8 mouse cellular contexts compared by ENCODE assay signal in the genomic region with DNA sequence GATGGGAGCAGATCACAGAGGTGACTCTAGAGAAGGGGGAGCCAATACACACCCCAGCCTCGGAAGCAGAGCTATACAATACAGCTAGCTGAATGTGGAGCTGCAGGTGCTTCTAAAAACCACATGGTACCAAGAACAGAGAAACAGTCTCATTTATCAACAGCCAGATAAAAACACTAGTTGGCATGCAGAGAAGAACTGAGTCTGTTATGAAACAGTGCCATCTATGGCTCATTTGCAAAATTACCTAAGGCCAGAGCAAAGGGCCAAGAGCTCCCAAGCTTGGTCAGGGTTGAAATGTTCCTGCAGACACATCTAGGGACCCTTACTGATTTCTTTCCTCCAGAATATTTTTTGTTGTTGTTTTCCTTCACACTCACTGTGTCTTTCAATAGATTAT.
DNase-seq lines count a peak whose midpoint lies in the region; ATAC-seq and TF ChIP-seq lines count a peak whose summit lies in the region.

No protein-coding gene starts in this region.

- TF ChIP-seq CTCF in kidney, adult 2 months (conservative IDR thresholded peaks at IDR 0.05; ENCODE audit: insufficient read depth, insufficient read length, low read depth, low read length), result peak; percentile 53
- peak in 2 of 3 experiments; percentile 42 to 80; a peak in 4 of 6 replicates for TF ChIP-seq CTCF in MEL (IDR thresholded peaks at IDR 0.05 in 2 of 3, conservative IDR thresholded peaks at IDR 0.05 in 1 of 3; ENCODE audit: control insufficient read depth in 1 of 3, insufficient read depth in 1 of 3, low read depth in 2 of 3, low read length in 3 of 3, poor library complexity in 1 of 3, severe bottlenecking in 1 of 3)
- peak; percentile 77 for TF ChIP-seq CTCF in heart, postnatal 0 days (IDR thresholded peaks at IDR 0.05; ENCODE audit: low read depth)
- TF ChIP-seq CTCF in liver, postnatal 0 days (IDR thresholded peaks at IDR 0.05; ENCODE audit: low read depth), result peak; percentile 76

- H3K27ac ChIP-seq in kidney, adult 2 months (ENCODE audit: insufficient read depth, low read depth, low read length), result no peak overlapping the region
- H3K27ac ChIP-seq in MEL (ENCODE audit: control insufficient read depth, low read depth, low read length), result no peak overlapping the region
- H3K27ac ChIP-seq in heart, postnatal 0 days (ENCODE audit: low read depth), result no peak overlapping the region
- H3K27ac ChIP-seq in liver, postnatal 0 days (ENCODE audit: low read depth), result no peak overlapping the region

- TF ChIP-seq POLR2A in kidney, adult 2 months (IDR thresholded peaks at IDR 0.05; ENCODE audit: low read depth, low read length), result no peak
- no peak for TF ChIP-seq POLR2A in MEL (IDR thresholded peaks at IDR 0.05; ENCODE audit: control insufficient read depth in 1 of 2, insufficient read depth in 1 of 2, low read depth in 1 of 2, low read length in 2 of 2, poor library complexity in 1 of 2)

- DNase-seq in kidney, adult 2 months, result peak; percentile 62
- no peak for DNase-seq in kidney, postnatal 4 days
- DNase-seq in MEL (ENCODE audit: low read depth, low spot score), result peak; percentile 59
- DNase-seq in brain, embryonic 18.5 days (ENCODE audit: low read depth, low spot score), result peak; percentile 18
- peak; percentile 46 for DNase-seq in heart, postnatal 0 days (ENCODE audit: low spot score)
- no peak for DNase-seq in liver, postnatal 0 days
- DNase-seq in telencephalon, adult 2 months (ENCODE audit: low read depth, low spot score), result peak; percentile 41
- no peak for DNase-seq in urinary bladder, adult 2 months (ENCODE audit: low spot score)

- no peaks in the 10 kb centered on the region for H3K79me2 ChIP-seq in MEL (ENCODE audit: control insufficient read depth, insufficient read depth, low read length, poor library complexity)

- peak; percentile 73 for TF ChIP-seq RAD21 in MEL (IDR thresholded peaks at IDR 0.05; ENCODE audit: low read depth, low read length)

- H3K9ac ChIP-seq in MEL (ENCODE audit: control insufficient read depth, low read depth, low read length, poor library complexity, severe bottlenecking), result no peak overlapping the region
- no peak overlapping the region for H3K9ac ChIP-seq in heart, postnatal 0 days (replicated peaks; ENCODE audit: low read depth, low read length)
- H3K9ac ChIP-seq in liver, postnatal 0 days (replicated peaks), result no peak overlapping the region

- no peaks in the 10 kb centered on the region for H3K27me3 ChIP-seq in kidney, adult 2 months (replicated peaks; ENCODE audit: control insufficient read depth, insufficient read depth, low read length)
- no peaks in the 10 kb centered on the region for H3K27me3 ChIP-seq in MEL (ENCODE audit: control insufficient read depth in 1 of 2, insufficient read depth in 2 of 2, low read length in 2 of 2)
- no peaks in the 10 kb centered on the region for H3K27me3 ChIP-seq in heart, postnatal 0 days (ENCODE audit: control insufficient read depth, insufficient read depth, low read length)
- H3K27me3 ChIP-seq in liver, postnatal 0 days (ENCODE audit: insufficient read depth, low read length), result no peaks in the 10 kb centered on the region

- no peaks in the 10 kb centered on the region for H3K9me3 ChIP-seq in MEL (replicated peaks; ENCODE audit: insufficient read depth, low read length)
- H3K9me3 ChIP-seq in heart, postnatal 0 days (replicated peaks; ENCODE audit: control insufficient read depth, low read length), result no peaks in the 10 kb centered on the region
- H3K9me3 ChIP-seq in liver, postnatal 0 days (ENCODE audit: low read length), result no peaks in the 10 kb centered on the region

- peaks cover 7% of the 10 kb centered on the region for H3K36me3 ChIP-seq in kidney, adult 2 months (ENCODE audit: control insufficient read depth, insufficient read depth, low read length)
- H3K36me3 ChIP-seq in MEL (ENCODE audit: control insufficient read depth in 1 of 2, insufficient read depth in 2 of 2, low read length in 2 of 2), result peaks cover 0 to 34% of the 10 kb centered on the region in 2 experiments; a peak in 2 of 4 replicates
- H3K36me3 ChIP-seq in heart, postnatal 0 days (replicated peaks; ENCODE audit: control insufficient read depth, insufficient read depth, low read length), result peaks cover 79% of the 10 kb centered on the region
- peaks cover 42% of the 10 kb centered on the region for H3K36me3 ChIP-seq in liver, postnatal 0 days (replicated peaks; ENCODE audit: insufficient read depth, low read length)

- no peak for TF ChIP-seq EP300 in MEL (IDR thresholded peaks at IDR 0.05; ENCODE audit: low read depth in 1 of 2, low read length in 2 of 2)
- TF ChIP-seq EP300 in heart, postnatal 0 days (IDR thresholded peaks at IDR 0.05; ENCODE audit: low read depth), result no peak
- TF ChIP-seq EP300 in liver, postnatal 0 days (IDR thresholded peaks at IDR 0.05; ENCODE audit: low read depth), result no peak

- WGBS in kidney, adult 2 months, result 27% methylated on average over 1 of the region's 1 CpGs
- 21% methylated on average over 1 of the region's 1 CpGs for WGBS in heart, postnatal 0 days
- WGBS in liver, postnatal 0 days (ENCODE audit: insufficient replicate concordance), result 16% methylated on average over 1 of the region's 1 CpGs

- ATAC-seq in heart, postnatal 0 days (ENCODE audit: insufficient read depth, low read depth), result no peak; the same call in 1 of the 2 replicates
- ATAC-seq in liver, postnatal 0 days, result no peak

- H3K4me1 ChIP-seq in kidney, adult 2 months (ENCODE audit: control insufficient read depth, insufficient read depth, low read length), result no peaks in the 10 kb centered on the region
- H3K4me1 ChIP-seq in MEL (ENCODE audit: control insufficient read depth in 1 of 2, insufficient read depth in 2 of 2, low read length in 2 of 2), result no peaks in the 10 kb centered on the region
- H3K4me1 ChIP-seq in heart, postnatal 0 days (ENCODE audit: control insufficient read depth, insufficient read depth), result no peaks in the 10 kb centered on the region
- H3K4me1 ChIP-seq in liver, postnatal 0 days (ENCODE audit: insufficient read depth), result no peaks in the 10 kb centered on the region

- no peak overlapping the region for H3K4me2 ChIP-seq in heart, postnatal 0 days (ENCODE audit: low read depth, low read length)
- no peak overlapping the region for H3K4me2 ChIP-seq in liver, postnatal 0 days (ENCODE audit: low read depth, low read length)

- no peak overlapping the region for H3K4me3 ChIP-seq in kidney, adult 2 months (ENCODE audit: insufficient read depth, low read depth, low read length)
- no peak overlapping the region for H3K4me3 ChIP-seq in MEL (ENCODE audit: control insufficient read depth in 1 of 2, insufficient read depth in 1 of 2, low read depth in 2 of 2, low read length in 2 of 2)
- no peak overlapping the region for H3K4me3 ChIP-seq in heart, postnatal 0 days (ENCODE audit: low read depth, low read length)
- H3K4me3 ChIP-seq in liver, postnatal 0 days (ENCODE audit: low read depth, low read length), result no peak overlapping the region

TF ChIP-seq in MEL, 35 proteins besides CTCF, POLR2A, EP300 and RAD21:
- TF ChIP-seq NRF1 (IDR thresholded peaks at IDR 0.05; ENCODE audit: insufficient read depth, low read depth, low read length, poor library complexity, severe bottlenecking) (no peak), ZKSCAN1 (IDR thresholded peaks at IDR 0.05; ENCODE audit: low read depth, low read length) (no peak), UBTF (IDR thresholded peaks at IDR 0.05; ENCODE audit: borderline replicate concordance, insufficient read depth, low read depth, low read length) (no peak), GATA1 (IDR thresholded peaks at IDR 0.05; ENCODE audit: low read depth, low read length) (peak; percentile 39), ETS1 (IDR thresholded peaks at IDR 0.05; ENCODE audit: low read depth, low read length) (no peak), JUND (IDR thresholded peaks at IDR 0.05; ENCODE audit: low read depth, low read length) (no peak), ELF1 (IDR thresholded peaks at IDR 0.05; ENCODE audit: low read depth, low read length) (no peak), BHLHE40 (IDR thresholded peaks at IDR 0.05; ENCODE audit: borderline replicate concordance, low read depth, low read length) (no peak), ZNF384 (IDR thresholded peaks at IDR 0.05; ENCODE audit: low read depth, low read length) (no peak), MAFK (IDR thresholded peaks at IDR 0.05; ENCODE audit: borderline replicate concordance, low read depth, low read length) (no peak), ZC3H11A (IDR thresholded peaks at IDR 0.05; ENCODE audit: low read depth, low read length) (peak; percentile 52), TBP (IDR thresholded peaks at IDR 0.05; ENCODE audit: low read depth, low read length) (no peak), SMC3 (IDR thresholded peaks at IDR 0.05; ENCODE audit: low read depth, low read length) (peak; percentile 59), USF2 (IDR thresholded peaks at IDR 0.05; ENCODE audit: borderline replicate concordance in 1 of 2, insufficient read depth in 1 of 2, low read depth in 1 of 2, low read length in 2 of 2) (no peak), MYC (IDR thresholded peaks at IDR 0.05; ENCODE audit: low read depth, low read length) (peak; percentile 55; the same call in 1 of the 2 replicates), SIN3A (IDR thresholded peaks at IDR 0.05; ENCODE audit: low read length) (peak; percentile 67), MAX (IDR thresholded peaks at IDR 0.05; ENCODE audit: low read length) (peak; percentile 70), MEF2A (IDR thresholded peaks at IDR 0.05; ENCODE audit: extremely low read depth, insufficient replicate concordance, low read depth, low read length, poor library complexity, severe bottlenecking) (no peak), USF1 (IDR thresholded peaks at IDR 0.05; ENCODE audit: low read depth, low read length) (no peak), NELFE (IDR thresholded peaks at IDR 0.05; ENCODE audit: low read depth, low read length) (no peak), ZMIZ1 (IDR thresholded peaks at IDR 0.05; ENCODE audit: low read depth, low read length) (no peak), POLR2AphosphoS5 (IDR thresholded peaks at IDR 0.05; ENCODE audit: borderline replicate concordance, low read depth, low read length) (no peak), RCOR1 (IDR thresholded peaks at IDR 0.05; ENCODE audit: low read depth, low read length) (no peak), KAT2A (conservative IDR thresholded peaks at IDR 0.05; ENCODE audit: low read depth, low read length) (no peak), MXI1 (IDR thresholded peaks at IDR 0.05; ENCODE audit: low read depth, low read length) (peak; percentile 90), MYB (IDR thresholded peaks at IDR 0.05; ENCODE audit: low read depth, low read length) (no peak), TCF12 (IDR thresholded peaks at IDR 0.05; ENCODE audit: low read depth, low read length) (no peak), MAZ (IDR thresholded peaks at IDR 0.05; ENCODE audit: low read depth, low read length) (no peak)
TF ChIP-seq in MEL: peak in this region for 7.

Comparison
In these comparisons a context has a peak if more than half of its experiments do, and no peak if none do; other contexts are left out.
1. DNase-seq: peak in kidney, adult 2 months (single experiment), MEL (single experiment), brain, embryonic 18.5 days (single experiment), heart, postnatal 0 days (single experiment) and telencephalon, adult 2 months (single experiment); none in kidney, postnatal 4 days (0 of 2), liver, postnatal 0 days (single experiment) and urinary bladder, adult 2 months (single experiment).
2. Peak in every context shown above with its lines, with median percentiles within 50 percentile points of each other: CTCF ChIP-seq.